Mouse (Mus musculus): Measurements from ENCODE around the gene Enah. TPM values are rescaled to one million over a fixed set of nuclear protein-coding genes. Genes with fewer than 3 reads are reported as not detected.

The Enah gene
- total RNA-seq, 2 experiments from 2014 or later, result 66.5 to 68.8 TPM

DNA sequence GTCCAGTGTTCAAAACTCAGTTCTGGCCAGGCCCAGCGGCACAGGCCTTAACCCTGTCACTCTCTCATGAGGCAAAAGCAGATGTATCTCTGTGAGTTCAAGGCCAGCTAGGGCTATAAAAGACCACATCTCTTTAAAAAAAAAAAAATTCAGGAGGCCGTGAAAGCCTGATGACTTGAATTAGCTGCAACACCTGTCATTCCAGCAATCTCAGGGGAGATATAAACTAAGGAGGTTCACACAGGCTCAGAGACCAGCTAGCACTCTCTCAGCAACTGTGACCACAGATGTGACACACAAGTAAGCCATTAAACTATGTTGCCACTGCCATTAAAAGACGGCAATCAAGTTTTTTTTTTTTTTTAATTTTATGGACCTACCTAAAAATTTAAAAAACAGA, 56.0 kb downstream of the Enah start:
- DNase-seq (ENCODE audit: low spot score in 2 of 2), result no peak

DNA sequence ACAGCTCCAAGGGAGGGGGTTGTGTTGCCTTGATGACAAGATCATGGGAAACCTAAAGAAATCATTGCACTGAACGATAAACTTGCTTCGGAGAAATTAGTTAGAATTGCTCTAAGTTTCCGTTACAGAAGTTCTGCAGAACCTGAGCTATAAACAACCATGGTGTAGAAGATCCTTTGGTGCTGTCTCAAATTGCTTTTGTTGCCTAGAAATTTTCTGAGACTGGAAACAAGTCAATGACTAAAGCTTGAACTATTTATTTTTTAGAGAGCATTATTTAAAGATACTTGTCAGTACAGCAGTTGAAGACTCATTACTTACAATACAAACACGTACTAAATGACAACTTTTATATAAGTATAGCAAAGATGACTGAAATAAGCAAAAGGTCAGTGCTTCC, 56.4 kb downstream of the Enah start:
- DNase-seq (ENCODE audit: low spot score in 2 of 2), result no peak

DNA sequence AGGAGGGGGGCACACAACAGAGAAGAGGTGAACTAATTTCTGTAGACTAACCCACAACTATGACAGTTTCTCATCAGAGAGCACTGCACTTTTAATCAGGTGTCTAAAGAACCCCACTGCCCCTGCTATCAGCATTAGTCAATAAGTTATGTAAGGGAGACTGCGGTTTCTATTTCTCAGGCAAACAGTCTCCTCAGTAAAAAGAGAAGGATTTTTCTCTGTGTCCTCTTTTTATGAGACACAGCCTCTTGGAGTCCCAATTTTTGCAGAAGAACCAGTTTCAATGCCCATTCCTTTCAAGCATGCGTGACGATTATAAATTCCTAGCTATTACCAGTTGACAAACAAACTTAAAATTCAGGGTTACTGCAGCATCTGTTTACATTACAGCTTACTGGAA, 59.4 kb downstream of the Enah start:
- no peak for DNase-seq (ENCODE audit: low spot score in 2 of 2)

DNA sequence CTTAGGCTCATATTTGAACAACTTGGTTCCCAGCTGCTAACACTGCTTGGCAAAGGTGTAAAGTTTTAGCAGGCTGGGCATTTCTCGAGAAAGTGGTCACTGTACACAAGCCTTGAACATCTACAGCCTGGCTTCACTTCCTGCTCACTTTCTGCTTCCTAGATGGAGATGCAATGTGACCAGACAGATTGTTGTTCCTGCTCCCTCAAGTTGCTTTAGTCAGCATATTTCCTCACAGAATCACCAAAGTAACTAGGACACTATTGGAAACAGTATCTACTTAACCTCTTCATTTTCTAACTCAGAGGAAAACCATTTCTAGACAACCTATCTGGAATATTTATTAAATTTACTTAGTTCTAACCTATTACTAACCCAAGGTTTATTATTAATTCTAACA, 61.4 kb downstream of the Enah start:
- DNase-seq (ENCODE audit: low spot score in 2 of 2), result no peak

DNA sequence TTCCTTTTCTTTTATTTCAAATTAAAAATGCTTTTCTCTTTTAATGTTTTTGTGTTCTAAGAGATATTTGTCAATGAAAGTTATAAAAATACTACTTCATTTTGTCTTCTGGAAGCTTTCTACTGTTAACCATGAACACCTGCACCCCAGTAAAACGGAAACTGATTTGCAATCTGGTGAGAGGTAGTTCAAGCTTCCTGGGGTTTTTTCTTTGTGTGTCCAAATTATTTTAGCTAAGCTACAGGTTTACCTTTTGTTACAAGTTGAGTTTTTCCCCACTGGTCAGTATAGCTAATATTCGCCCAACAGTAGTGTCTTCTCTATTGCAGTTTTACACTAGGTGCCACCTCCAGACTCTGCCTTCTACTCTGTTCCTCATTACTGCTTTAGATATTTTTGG, 62.1 kb downstream of the Enah start:
- no peak for DNase-seq (ENCODE audit: low spot score in 2 of 2)

DNA sequence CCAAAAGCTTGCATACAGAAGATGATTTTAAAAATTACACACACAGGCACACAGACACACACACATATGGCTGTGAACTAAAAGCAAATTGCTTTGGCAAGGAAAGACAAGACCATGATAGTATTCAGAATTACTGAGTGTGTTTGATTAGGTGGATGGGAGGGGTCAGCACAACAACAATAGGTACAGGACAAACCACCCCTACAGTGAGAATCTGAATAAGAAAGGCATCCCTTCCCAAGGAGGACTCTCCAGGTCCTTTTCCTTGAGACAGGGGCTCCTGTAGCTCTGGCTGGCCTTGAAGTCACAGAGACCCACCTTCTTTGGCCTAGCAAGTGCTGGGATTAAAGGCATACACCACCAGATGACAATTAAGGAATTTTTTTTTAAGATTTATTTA, 66.2 kb downstream of the Enah start:
- no peak for DNase-seq (ENCODE audit: low spot score in 2 of 2)

DNA sequence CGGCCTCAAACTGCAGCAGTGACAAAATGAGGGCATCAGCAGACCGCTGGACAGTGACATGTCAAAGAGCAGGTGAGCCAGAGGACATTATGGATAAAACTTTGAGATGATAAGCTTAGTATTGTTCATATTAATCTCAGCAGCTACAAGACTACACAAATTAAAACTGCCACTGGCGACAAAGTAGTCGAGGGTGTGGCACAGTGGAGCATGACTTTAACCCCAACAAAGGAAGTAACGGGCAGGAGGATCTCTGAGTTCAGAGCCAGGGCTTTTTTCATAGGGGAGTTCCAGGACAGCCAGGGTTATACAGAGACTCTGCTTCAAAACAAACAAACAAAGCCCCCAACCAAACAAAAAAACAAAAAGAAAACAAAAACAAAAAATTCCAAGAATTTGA, 68.5 kb downstream of the Enah start:
- DNase-seq (ENCODE audit: low spot score in 2 of 2), result no peak

DNA sequence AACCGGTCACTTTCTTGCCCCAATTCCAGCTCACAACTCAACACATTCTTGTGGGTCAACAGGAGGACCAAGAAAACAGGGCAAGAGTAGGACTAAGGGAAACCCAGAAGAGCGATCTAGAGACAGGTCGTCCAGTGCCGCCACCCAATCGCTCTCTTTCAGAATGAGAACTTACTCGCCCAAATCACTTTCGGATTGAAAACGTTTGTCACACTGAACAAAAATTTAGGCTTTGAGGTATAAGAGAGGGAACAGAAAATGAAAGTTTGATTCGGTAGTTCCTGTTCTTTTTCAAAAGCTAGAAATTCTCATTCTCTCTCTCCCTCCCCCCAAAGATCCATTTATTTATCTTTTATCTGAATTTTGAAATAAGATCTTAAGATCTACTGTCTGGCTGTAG, 69.1 kb downstream of the Enah start:
- no peak for DNase-seq (ENCODE audit: low spot score in 2 of 2)

DNA sequence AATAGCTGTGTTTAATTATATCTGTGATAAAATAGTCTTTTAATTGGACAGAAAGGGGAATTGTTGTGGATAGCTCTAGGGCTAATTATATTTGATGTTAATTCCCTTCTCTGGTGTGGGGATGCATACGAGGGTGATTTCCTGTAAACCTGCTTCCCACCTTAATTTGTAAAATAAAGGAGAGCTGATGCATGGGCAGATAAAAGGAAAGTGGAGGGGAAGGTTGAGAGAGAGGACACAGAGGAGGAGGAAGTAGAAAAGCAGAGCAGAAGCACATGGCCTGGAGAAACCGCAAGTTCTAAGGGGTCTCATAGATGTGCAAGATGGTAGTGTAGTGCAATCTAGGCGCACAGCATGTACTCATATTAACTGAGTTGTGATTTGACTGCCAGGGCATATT, 71.6 kb downstream of the Enah start:
- no peak for DNase-seq (ENCODE audit: low spot score in 2 of 2)

DNA sequence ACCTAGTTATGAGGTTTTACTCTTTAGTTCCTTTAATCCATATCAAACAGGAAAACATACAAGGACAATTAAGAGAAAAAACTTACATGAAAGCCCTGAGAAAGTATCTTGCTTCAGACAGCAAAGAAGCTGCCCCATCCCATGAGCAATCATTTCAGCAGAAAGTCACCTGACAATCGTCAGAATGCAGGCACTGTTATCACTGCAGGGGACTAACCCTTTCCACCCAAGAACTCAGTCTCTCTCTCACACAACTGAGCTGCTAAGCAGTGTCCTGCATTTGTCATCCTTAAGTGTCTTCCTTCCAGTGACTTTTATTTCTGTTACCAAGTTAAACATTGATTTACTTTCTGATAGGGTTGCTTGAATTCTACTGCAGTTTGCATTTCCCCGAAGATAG, 82.7 kb downstream of the Enah start:
- DNase-seq (ENCODE audit: low spot score in 2 of 2), result no peak

DNA sequence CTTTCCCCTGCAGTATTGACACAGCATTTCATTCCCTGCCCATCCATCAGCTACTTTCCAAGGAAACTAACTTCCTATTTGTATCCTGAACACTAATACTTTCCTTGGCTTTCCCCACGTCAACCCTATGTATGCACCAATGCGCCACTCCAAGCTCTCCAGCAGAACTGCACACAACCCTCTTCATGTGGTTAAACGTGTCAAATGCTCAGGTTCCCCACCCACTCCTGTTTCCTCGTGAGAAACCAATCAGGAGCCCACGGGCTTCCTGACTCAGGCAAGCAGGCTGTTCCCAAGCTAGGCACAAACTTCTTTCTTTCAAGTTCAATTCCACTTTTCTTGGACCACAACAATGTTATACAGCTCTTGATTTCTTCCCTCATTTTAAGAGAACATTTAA, 91.4 kb downstream of the Enah start:
- no peak for DNase-seq (ENCODE audit: low spot score in 2 of 2)

DNA sequence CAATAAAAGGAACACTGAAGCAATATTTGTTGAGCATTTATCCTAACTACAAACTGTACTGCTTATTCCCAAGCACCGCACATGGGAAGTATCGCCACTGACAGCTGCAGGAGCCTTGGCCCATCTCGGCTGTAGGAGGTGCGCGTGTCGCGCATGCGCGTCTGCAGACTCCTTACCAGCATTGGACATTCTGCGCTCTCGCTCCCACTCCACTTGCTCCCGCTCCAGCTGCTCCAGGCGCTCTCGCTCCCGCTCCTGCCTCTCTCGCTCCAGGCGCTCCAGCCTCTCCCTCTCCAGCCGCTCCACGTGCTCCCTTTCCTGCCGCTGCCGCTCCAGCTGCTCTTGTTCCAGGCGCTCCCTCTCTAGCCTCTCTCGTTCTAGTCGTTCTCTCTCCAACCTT, 96.4 kb downstream of the Enah start:
- no peak for DNase-seq (ENCODE audit: low spot score in 2 of 2)

DNA sequence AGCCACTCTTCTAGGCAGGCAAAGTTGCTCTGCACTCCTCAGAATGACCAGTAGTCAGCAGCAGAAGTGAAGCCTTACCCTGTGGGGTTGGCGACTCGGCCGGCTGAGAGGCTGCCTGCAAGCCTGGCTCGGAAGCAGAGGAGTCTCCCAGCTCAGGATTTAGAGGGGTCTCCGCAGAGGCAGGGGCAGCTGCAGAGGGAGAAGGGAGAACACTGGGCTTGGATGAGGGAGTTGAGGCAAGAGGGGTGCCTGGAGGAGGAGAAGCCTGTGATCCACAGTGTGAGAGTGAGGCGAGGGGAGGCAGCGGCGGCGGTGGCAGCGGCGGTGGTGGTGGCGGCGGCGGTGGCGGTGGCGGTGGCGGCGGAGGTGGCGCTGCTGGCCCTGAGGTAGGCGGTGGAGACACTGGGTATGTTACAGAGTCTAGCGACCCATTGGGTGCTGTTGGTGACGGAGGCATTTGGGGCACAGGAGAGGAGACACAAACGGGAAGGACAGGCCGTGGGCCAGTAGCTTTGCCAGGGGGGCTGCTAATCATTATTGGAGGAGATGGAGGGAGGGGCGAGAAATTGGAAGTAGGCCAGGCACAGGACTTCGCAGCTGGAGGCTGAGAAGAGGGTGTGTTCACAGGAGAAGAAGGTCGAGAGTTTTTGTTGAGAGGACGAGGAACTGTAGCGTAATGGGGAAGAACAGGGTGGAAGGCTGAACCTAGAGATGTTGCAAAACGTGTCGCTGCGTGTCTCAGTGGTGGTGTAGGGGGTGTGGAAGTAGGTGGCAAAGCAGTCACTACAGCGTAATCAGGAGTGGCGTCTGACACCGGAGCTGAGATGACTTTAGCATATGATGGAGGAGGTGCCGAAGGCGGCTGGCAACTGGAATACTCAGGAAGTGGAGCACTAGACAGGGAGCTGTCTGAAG, 98.0 kb downstream of the Enah start:
- no peak for DNase-seq (ENCODE audit: low spot score in 2 of 2)

DNA sequence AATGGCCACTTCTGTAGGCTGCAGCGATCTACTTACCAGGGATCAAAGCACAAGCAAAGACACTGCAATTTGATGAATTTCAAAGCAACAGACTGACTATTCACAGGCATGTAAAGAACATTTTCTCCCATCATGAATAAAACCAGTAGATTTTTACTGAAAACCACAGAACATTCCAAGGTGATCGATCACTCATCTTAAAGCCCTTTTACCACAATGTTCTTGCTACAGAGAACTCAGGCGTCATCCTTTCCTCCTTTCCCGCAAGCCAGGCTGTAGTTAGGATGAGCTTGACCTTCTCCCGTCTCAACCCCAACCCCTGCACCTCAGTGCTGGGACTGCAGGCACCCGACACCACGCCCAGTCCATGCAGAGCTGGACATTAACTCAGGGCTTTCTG, 107.9 kb downstream of the Enah start:
- DNase-seq (ENCODE audit: low spot score in 2 of 2), result no peak

DNA sequence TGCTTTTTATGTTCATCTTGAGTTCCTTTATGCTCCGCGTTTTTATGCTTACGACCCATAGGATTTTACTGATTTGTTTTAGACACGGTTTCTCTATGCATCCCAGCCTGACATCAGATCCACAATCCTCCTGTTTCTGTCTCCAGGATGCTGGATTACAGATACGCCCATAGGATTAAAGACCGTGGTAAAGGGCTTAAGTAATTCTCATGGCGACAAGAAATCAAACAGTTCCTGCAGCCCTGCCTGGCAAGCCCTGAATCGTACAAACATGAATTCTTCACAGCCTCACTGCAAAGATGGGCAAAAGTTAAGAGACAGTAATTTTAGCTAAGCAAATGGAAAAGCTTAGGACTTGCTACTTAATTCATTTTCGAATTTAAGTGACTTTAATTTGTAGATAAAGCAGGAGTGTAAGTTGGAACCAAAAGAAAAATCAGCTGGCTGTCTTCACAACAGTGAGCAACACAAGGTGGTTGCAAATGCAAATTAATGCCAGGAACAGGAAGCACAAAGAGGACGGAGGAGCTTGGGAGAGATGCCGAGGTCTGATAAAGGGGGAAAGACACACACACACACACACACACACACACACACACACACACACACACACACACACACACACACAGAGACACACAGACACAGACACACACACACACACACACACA, 118.0 kb downstream of the Enah start:
- no peak for DNase-seq (ENCODE audit: low spot score in 2 of 2)

DNA sequence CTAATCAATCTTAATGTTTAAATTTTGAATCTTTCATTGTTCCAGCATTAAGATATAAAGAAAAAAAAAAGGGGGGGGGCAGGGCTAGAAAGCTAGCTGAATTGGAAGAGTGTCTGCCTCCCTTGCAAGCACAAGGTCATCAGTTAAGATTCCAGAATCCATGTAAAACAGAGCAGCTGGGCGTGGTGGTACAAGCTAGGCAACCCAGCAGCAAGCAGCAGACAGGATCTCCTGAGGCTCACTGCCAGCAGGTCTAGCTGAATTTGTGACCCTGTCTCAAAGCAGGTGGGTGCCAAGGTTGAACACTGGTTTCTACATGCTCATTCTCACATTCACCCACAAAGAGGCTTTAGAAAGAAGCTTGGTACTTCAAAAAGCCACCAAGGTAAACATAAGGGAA, 118.9 kb downstream of the Enah start:
- DNase-seq (ENCODE audit: low spot score in 2 of 2), result no peak

DNA sequence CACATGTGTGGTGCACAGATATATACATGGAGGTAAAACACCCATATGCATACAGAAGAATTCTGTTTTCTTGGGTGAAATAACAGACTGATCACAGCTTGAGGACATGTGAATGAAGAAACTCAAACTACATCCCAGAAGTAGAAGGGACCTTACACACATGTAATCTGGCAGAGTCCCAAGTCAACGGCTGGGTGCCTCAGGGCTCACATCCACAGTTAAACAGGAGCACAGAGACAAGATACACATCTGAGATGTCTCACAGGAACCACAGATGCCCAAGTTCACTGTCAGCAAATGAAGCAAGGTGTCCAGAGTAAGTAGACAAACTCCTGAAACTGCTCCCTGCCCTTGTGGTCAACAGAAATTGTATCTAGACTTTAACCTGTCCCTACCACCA, 120.8 kb downstream of the Enah start:
- no peak for DNase-seq (ENCODE audit: low spot score in 2 of 2)

DNA sequence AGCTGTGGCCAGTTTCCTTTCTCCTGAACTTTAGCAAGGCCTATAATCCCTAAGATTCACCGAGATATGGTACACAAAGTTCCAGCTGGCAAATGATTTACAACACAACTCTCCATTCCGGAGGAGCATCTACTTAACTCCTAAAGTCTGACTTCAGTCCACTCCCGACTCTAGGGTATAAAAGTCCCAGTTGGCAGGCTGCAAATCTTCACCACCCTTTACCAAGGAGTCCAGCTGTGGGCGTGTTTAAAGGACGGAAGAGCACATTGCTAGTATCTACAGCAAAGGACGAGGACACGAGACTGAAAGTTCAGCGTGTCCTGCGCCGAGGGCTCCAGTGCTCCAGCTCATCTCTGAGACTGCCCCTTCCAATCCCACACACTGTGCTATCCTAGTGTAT, 122.8 kb downstream of the Enah start:
- no peak for DNase-seq (ENCODE audit: low spot score in 2 of 2)

DNA sequence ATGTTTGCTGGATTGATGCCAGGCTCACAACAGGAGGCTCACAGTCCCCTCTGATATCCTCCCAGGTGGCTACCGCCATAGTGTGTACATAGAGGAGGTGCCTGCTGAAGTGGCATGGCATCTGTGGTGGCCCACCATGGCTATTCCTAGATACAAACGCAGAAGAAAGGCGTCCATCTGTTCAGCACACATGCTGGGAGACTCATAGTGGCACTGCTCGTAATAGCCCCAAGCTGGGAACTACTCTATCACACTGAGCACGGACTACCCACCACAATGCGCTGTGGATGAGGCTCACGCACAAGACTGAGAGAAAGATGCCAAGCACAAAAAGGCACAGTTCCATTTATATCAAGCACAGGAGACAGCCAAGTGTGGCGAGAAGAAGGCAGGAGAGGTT, 126.1 kb downstream of the Enah start:
- DNase-seq (ENCODE audit: low spot score in 2 of 2), result no peak

DNA sequence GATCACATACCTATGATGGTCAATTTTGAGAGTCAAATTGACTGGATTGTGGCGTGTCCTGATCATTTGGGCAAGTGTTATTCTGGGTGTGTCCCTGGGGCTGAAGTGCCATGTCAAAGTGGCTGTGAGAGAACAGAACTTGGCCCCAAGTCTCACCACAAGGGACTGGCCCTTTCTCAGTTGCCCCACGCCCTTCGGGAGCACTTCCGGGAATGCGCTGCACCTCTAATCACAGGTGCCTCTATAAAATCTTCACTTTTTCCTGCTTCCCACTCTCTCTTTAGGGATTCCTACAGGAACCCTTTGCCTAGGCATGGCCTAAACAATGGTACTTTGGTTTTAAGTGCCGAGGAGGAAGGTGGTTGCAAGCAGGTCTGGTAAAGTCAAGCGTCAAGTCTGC, 130.1 kb downstream of the Enah start:
- no peak for DNase-seq (ENCODE audit: low spot score in 2 of 2)

DNA sequence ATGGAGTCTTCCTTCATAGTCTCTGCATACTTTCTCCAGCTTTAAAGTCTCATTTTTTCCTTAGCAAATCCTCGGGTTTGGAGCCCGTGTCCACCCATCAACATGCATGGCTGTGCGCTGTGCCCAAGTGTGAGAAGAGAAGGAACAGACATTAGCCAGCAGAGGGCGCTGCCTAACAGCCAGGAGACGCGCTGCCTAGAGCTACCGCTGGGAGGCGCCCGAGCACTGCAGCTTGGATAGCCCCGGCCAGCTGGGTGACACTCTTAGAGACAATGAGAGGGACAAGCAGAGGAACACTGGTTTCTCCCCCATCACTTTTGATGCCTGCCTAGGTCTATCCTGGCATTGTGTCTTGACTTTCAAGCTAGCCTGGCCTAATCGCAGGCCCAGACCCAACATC, 131.0 kb downstream of the Enah start:
- peak; percentile 95 for DNase-seq (ENCODE audit: low spot score in 2 of 2)

DNA sequence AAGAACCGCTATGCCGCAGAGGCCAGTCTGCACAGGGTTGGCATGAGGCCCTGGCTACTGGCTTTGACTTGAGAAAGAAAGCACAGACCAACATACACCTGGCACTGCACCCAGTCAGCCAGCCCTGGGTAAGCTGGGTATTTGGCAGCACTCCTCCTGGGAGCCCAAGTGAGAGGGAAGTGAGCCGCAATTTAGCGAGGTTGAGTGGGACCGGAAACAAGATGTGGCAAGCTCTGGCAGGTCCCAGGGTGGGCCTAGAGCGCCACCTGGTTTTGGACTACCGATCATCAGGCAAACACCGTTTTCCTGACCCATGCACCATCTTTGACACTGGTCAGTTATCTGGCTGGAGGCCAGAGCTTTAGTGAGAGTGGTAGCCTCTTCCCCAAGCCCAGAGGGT, 138.3 kb downstream of the Enah start:
- DNase-seq (ENCODE audit: low spot score in 2 of 2), result peak; percentile 22 to 46
